ENCODE assay signal across 8 mouse cellular contexts in genomic region chr17:14202291-14203030, GRCm38 (mm10). TPM values are rescaled to one million over a fixed set of nuclear protein-coding genes. Genes with fewer than 3 reads are reported as not detected.
DNase-seq lines count a peak whose midpoint lies in the region; ATAC-seq and TF ChIP-seq lines count a peak whose summit lies in the region.

No protein-coding gene starts in this region.

- 2% methylated on average over 18 of the region's 18 CpGs for WGBS in hindbrain, embryonic 12.5 days
- under 1% methylated on average over 18 of the region's 18 CpGs for WGBS in limb, embryonic 14.5 days
- 3% methylated on average over 18 of the region's 18 CpGs for WGBS in olfactory bulb, adult 2 months

- DNase-seq in gastrocnemius, adult 2 months, result no peak
- no peak for DNase-seq in gastrocnemius, postnatal 36 days
- DNase-seq in ZHBTc4 (ENCODE audit: low read depth, low spot score), result peak; percentile 64
- DNase-seq in limb, embryonic 14.5 days (ENCODE audit: low spot score), result no peak
- DNase-seq in gastrocnemius, adult 18-20 months (ENCODE audit: low spot score), result no peak

- no peak for TF ChIP-seq POLR2A in limb, embryonic 14.5 days (IDR thresholded peaks at IDR 0.05; ENCODE audit: borderline replicate concordance, extremely low read depth, insufficient read depth, insufficient read length)
- TF ChIP-seq POLR2A in olfactory bulb, adult 2 months (IDR thresholded peaks at IDR 0.05; ENCODE audit: insufficient read depth, low read depth, low read length), result no peak

- peak overlapping the region; percentile 97 for H3K4me2 ChIP-seq in hindbrain, embryonic 12.5 days (replicated peaks)
- peak overlapping the region; percentile 92 for H3K4me2 ChIP-seq in limb, embryonic 14.5 days (replicated peaks; ENCODE audit: low read depth, low read length, severe bottlenecking)

- intact Hi-C loops in gastrocnemius, adult 2 months (cut with DNase I), result loop anchor here (10.0 kb wide), 1 partner anchor 368 kb away; no protein-coding TSS in a partner anchor
- intact Hi-C loops in gastrocnemius, postnatal 36 days (cut with DNase I), result no loop called here

- no peaks in the 10 kb centered on the region for H3K9me3 ChIP-seq in hindbrain, embryonic 12.5 days (replicated peaks)
- H3K9me3 ChIP-seq in limb, embryonic 14.5 days (ENCODE audit: control insufficient read depth, low read length), result no peaks in the 10 kb centered on the region

- peak overlapping the region; percentile 74 for H3K4me3 ChIP-seq in gastrocnemius, adult 2 months
- peak overlapping the region; percentile 61 for H3K4me3 ChIP-seq in hindbrain, embryonic 12.5 days
- H3K4me3 ChIP-seq in limb, embryonic 14.5 days (replicated peaks; ENCODE audit: low read length), result peak overlapping the region; percentile 61
- H3K4me3 ChIP-seq in olfactory bulb, adult 2 months (ENCODE audit: insufficient read depth, low read depth, low read length), result peak overlapping the region; percentile 71

- H3K27ac ChIP-seq in gastrocnemius, adult 2 months, result peak overlapping the region; percentile 72
- H3K27ac ChIP-seq in hindbrain, embryonic 12.5 days, result no peak overlapping the region
- H3K27ac ChIP-seq in limb, embryonic 14.5 days (replicated peaks; ENCODE audit: low read depth, low read length), result no peak overlapping the region
- H3K27ac ChIP-seq in olfactory bulb, adult 2 months (ENCODE audit: insufficient read depth, low read depth, low read length), result no peak overlapping the region

- no peak for ATAC-seq in hindbrain, embryonic 12.5 days (ENCODE audit: low FRiP score)
- ATAC-seq in limb, embryonic 14.5 days (ENCODE audit: low FRiP score, low read depth), result no peak
- ATAC-seq in megakaryocyte, adult 5-6 weeks (ENCODE audit: poor library complexity, severe bottlenecking), result no peak

- H3K4me1 ChIP-seq in hindbrain, embryonic 12.5 days, result peaks cover 32% of the 10 kb centered on the region
- H3K4me1 ChIP-seq in limb, embryonic 14.5 days (ENCODE audit: control insufficient read depth, insufficient read depth, low read length), result peaks cover 17% of the 10 kb centered on the region
- peaks cover 14% of the 10 kb centered on the region for H3K4me1 ChIP-seq in olfactory bulb, adult 2 months (ENCODE audit: control insufficient read depth, insufficient read depth, low read length)

- H3K27me3 ChIP-seq in hindbrain, embryonic 12.5 days, result peaks cover 77% of the 10 kb centered on the region
- peaks cover 45% of the 10 kb centered on the region for H3K27me3 ChIP-seq in limb, embryonic 14.5 days (ENCODE audit: control insufficient read depth, insufficient read depth, low read length)

- TF ChIP-seq CTCF in gastrocnemius, adult 2 months (IDR thresholded peaks at IDR 0.05), result no peak
- TF ChIP-seq CTCF in olfactory bulb, adult 2 months (IDR thresholded peaks at IDR 0.05; ENCODE audit: insufficient read depth, low read depth, low read length), result no peak

- H3K9ac ChIP-seq in hindbrain, embryonic 12.5 days, result peak overlapping the region; percentile 68; the same call in 1 of the 2 replicates
- no peak overlapping the region for H3K9ac ChIP-seq in limb, embryonic 14.5 days (ENCODE audit: low read depth, low read length, severe bottlenecking)

- no peaks in the 10 kb centered on the region for H3K36me3 ChIP-seq in hindbrain, embryonic 12.5 days
- H3K36me3 ChIP-seq in limb, embryonic 14.5 days (ENCODE audit: control insufficient read depth, insufficient read depth, low read length), result no peaks in the 10 kb centered on the region

RNA-seq across cellular contexts. Expression of gene Dact2, which starts 1.6 kb away (rescaled TPM):
- total RNA-seq in gastrocnemius, adult 2 months (2021), result 1 to 10 TPM; 2.3 to 2.7 TPM
- total RNA-seq in gastrocnemius, postnatal 36 days (2021), result 1 to 10 TPM; 2.0 to 2.7 TPM
- 1.0 and 1.3 TPM in 2 replicates for polyA plus RNA-seq in hindbrain, embryonic 12.5 days (2016; fragmentation: Nextera tagmentation; extraction: Ambion mirVana)
- 1.3 and 2.3 TPM in 2 replicates for polyA plus RNA-seq in limb, embryonic 14.5 days (2012; rRNA removed)
- polyA plus RNA-seq in limb, embryonic 14.5 days (2014; fragmentation: Nextera tagmentation; extraction: Ambion mirVana), result 0.69 and 0.99 TPM in 2 replicates
- polyA plus RNA-seq in olfactory bulb, adult 2 months (2012; ENCODE audit: insufficient read depth, insufficient read length, low replicate concordance, missing spikeins), result not detected in 2 replicates
- 1 to 10 TPM; 1.5 to 3.5 TPM for total RNA-seq in gastrocnemius, adult 18-20 months (2021)
- not detected in 2 replicates for total RNA-seq in megakaryocyte, adult 5-6 weeks (2015)
- total RNA-seq in megakaryocyte, adult 5-6 weeks (2017), result not detected in 2 replicates
